Mouse (Mus musculus) CH12.LX (cell line): ENCODE results near the gene Phldb1. TPM values are rescaled to one million over a fixed set of nuclear protein-coding genes. Genes with fewer than 3 reads are reported as not detected.

Experiments used
- DNase-seq: peaks from one replicate; pipeline ENCODE4 v3.0.0-alpha.2; 2013; ENCODE audit errors: extremely low read depth
- H3K27ac ChIP-seq: 2 replicates; pipeline ENCODE4 v1.5.1; 2012; ENCODE audit warnings: low read depth, mild to moderate bottlenecking, control low read depth, moderate library complexity; ENCODE audit not compliant: insufficient read depth
- H3K27me3 ChIP-seq: replicated peaks from 2 replicates; pipeline ENCODE3; 2012; ENCODE audit warnings: inconsistent platforms
- H3K36me3 ChIP-seq, 2 experiments: replicated peaks in 1 of 2; 2 replicates each; pipeline versions ENCODE3 to v1.6.1; 2012; ENCODE audit warnings: inconsistent platforms in 1 of 2, low read length in 1 of 2, mild to moderate bottlenecking in 1 of 2, mixed read lengths in 1 of 2, moderate library complexity in 1 of 2; ENCODE audit not compliant: control insufficient read depth in 1 of 2, insufficient read depth in 1 of 2
- H3K4me1 ChIP-seq, 2 experiments: 2 replicates each; pipeline ENCODE4 v1.6.1; 2012; ENCODE audit warnings: inconsistent platforms in 1 of 2, moderate library complexity in 1 of 2; ENCODE audit not compliant: insufficient read depth in 2 of 2, control insufficient read depth in 1 of 2
- H3K4me2 ChIP-seq: 2 replicates; pipeline ENCODE4 v1.6.1; 2012; ENCODE audit warnings: low read depth, mild to moderate bottlenecking, control low read depth; ENCODE audit not compliant: poor library complexity, insufficient read depth, severe bottlenecking
- H3K4me3 ChIP-seq, 3 experiments: fragments of 150-350 bp in 1 of 3; sonication (generic) in 1 of 3; replicated peaks in 1 of 3; 2 replicates each; pipeline versions ENCODE3 to v1.5.1; 2011 to 2012; ENCODE audit warnings: low read depth in 2 of 3, low read length in 2 of 3, mild to moderate bottlenecking in 2 of 3, moderate library complexity in 2 of 3, control low read depth in 1 of 3, improper control_type of control experiment in 1 of 3, inconsistent platforms in 1 of 3, mixed read lengths in 1 of 3; ENCODE audit not compliant: poor library complexity in 1 of 3
- H3K79me2 ChIP-seq: replicated peaks from 2 replicates; pipeline ENCODE4 v1.6.1; 2012; ENCODE audit warnings: mild to moderate bottlenecking, moderate library complexity; ENCODE audit not compliant: control insufficient read depth, poor library complexity, insufficient read depth, severe bottlenecking; ENCODE audit errors: extremely low read depth
- H3K9ac ChIP-seq: 2 replicates; pipeline ENCODE4 v1.6.1; 2012; ENCODE audit warnings: low read depth, mild to moderate bottlenecking, control low read depth, moderate library complexity; ENCODE audit not compliant: insufficient read depth
- H3K9me3 ChIP-seq: replicated peaks from 2 replicates; pipeline ENCODE3; 2012; ENCODE audit warnings: low read length, inconsistent platforms, mixed read lengths
- CHD1 ChIP-seq: IDR thresholded peaks from 2 replicates; pipeline ENCODE4 v1.6.1; 2012; ENCODE audit warnings: low read depth, low read length, improper control_type of control experiment, inconsistent platforms
- CHD2 ChIP-seq: IDR thresholded peaks from 2 replicates; pipeline ENCODE4 v1.6.1; 2011; ENCODE audit warnings: low read length, improper control_type of control experiment
- E2F4 ChIP-seq: IDR thresholded peaks from 2 replicates; pipeline ENCODE4 v1.6.1; 2011; ENCODE audit warnings: low read depth, low read length, improper control_type of control experiment; ENCODE audit not compliant: insufficient replicate concordance
- ETS1 ChIP-seq: conservative IDR thresholded peaks from 2 replicates; pipeline ENCODE4 v1.6.1; 2012; ENCODE audit warnings: low read depth, mild to moderate bottlenecking, inconsistent platforms, low read length, improper control_type of control experiment, moderate library complexity
- IRF4 ChIP-seq: IDR thresholded peaks from 2 replicates; pipeline ENCODE4 v1.6.1; 2014; ENCODE audit warnings: low read depth, mild to moderate bottlenecking, inconsistent platforms, low read length, improper control_type of control experiment
- MAFK ChIP-seq: IDR thresholded peaks from 2 replicates; pipeline ENCODE4 v1.6.1; 2011; ENCODE audit warnings: low read length, improper control_type of control experiment; ENCODE audit not compliant: insufficient replicate concordance
- MAX ChIP-seq: IDR thresholded peaks from 2 replicates; pipeline ENCODE4 v1.6.1; 2011; ENCODE audit warnings: low read length, improper control_type of control experiment
- MAZ ChIP-seq: IDR thresholded peaks from 2 replicates; pipeline ENCODE4 v1.6.1; 2012; ENCODE audit warnings: low read depth, mild to moderate bottlenecking, inconsistent platforms, low read length, improper control_type of control experiment, moderate library complexity
- MXI1 ChIP-seq: IDR thresholded peaks from 2 replicates; pipeline ENCODE4 v1.6.1; 2011; ENCODE audit warnings: mild to moderate bottlenecking, low read depth, low read length, improper control_type of control experiment
- MYC ChIP-seq: IDR thresholded peaks from 2 replicates; pipeline ENCODE4 v1.6.1; 2011; ENCODE audit warnings: low read depth, mild to moderate bottlenecking, improper control_type of control experiment, low read length
- NELFE ChIP-seq: IDR thresholded peaks from 2 replicates; pipeline ENCODE4 v1.6.1; 2011; ENCODE audit warnings: low read depth, low read length, improper control_type of control experiment
- PAX5 ChIP-seq: IDR thresholded peaks from 2 replicates; pipeline ENCODE4 v1.6.1; 2012; ENCODE audit warnings: low read length, inconsistent platforms, mixed read lengths
- POLR2AphosphoS2 ChIP-seq: IDR thresholded peaks from 2 replicates; pipeline ENCODE4 v1.6.1; 2011; ENCODE audit warnings: low read depth, low read length, improper control_type of control experiment
- RAD21 ChIP-seq: IDR thresholded peaks from 2 replicates; pipeline ENCODE4 v1.6.1; 2011; ENCODE audit warnings: low read depth, mild to moderate bottlenecking, low read length, improper control_type of control experiment, moderate library complexity
- ZKSCAN1 ChIP-seq: IDR thresholded peaks from 2 replicates; pipeline ENCODE4 v1.6.1; 2012; ENCODE audit warnings: low read depth, inconsistent platforms, low read length, improper control_type of control experiment, borderline replicate concordance
- ZMIZ1 ChIP-seq: IDR thresholded peaks from 2 replicates; pipeline ENCODE4 v1.6.1; 2012; ENCODE audit warnings: low read depth, mild to moderate bottlenecking, inconsistent platforms, low read length, improper control_type of control experiment
- dilution Hi-C: fragments of 300-500 bp; cut with MboI; formaldehyde crosslinking; loops from 2 replicates; pipeline ENCODE4 v1.14.3; 2020; ENCODE audit warnings: low sequenced_read_pairs; ENCODE audit not compliant: extremely low pct_unique_long_range_greater_than_20kb, extremely low pct_ligation_motif_present
- in situ Hi-C: fragments of 300-500 bp; cut with MboI; formaldehyde crosslinking; loops from 3 replicates; pipeline ENCODE4 v1.14.3; 2019; ENCODE audit warnings: low sequenced_read_pairs, low pct_ligation_motif_present, low pct_unique_long_range_greater_than_20kb, mixed read lengths
- polyA plus RNA-seq: library from polyadenylated mRNA; unstranded; fragments of >175 nt; gene quantifications from 2 replicates; pipeline ENCODE4 v1.2.1, GENCODE M21; 2012; ENCODE audit warnings: low read depth; ENCODE audit not compliant: insufficient read length
- total RNA-seq, 2 experiments: library from RNA; depleted of rRNA; stranded (reverse); fragments of 300-350 nt in 1 of 2; fragments of >200 nt in 1 of 2; gene quantifications; 2 replicates each; pipeline ENCODE4 v1.2.3; 2012 to 2014

The Phldb1 gene
- total and polyA plus RNA-seq, 3 experiments, result 7.9 to 15.1 (median 14.6) TPM

DNA sequence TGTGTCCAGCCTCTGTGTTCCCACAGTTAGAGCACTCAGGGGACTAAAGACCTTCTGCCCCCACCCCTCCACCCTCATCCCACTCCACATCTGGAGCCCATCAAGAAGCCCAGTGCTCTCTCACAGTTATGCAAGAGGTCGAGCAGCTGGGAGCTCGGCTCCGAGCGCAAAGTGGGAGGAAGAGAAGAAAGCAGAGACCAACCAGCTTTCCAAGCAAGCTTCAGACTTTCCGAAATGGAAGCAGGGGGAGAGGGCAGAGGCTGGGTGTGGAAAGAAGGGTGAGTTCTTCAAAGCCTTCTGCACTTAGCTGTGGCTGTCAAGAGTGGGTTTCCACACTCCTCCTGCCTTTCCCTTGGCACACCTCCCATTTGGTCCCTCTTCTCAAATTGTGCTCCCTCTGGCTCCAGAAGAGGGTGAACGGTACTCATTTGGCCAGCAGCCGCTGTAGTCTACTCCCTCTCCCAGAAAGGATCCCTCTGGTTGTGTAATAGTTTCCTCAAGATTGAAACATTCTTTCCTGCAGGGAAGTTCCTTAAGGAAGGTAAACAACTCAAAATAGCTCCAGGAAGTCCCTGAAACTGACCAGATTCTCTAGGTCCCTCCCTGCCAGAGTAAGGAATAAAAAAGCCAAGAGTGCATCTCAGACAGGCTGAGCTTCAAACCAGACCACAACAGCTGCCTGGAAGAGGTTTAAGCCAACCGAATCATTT lies 2.4 kb upstream of the Phldb1 start:
- dilution Hi-C loops, result no loop called here
- in situ Hi-C loops, result no loop called here

GRCm38 (mm10) chr9:44736301-44736700 lies 1.3 kb upstream of the Phldb1 start:
- no peak overlapping the region for H3K4me3 ChIP-seq
- TF ChIP-seq RAD21, result no peak
- no peak for TF ChIP-seq ZMIZ1
- TF ChIP-seq, all 38 proteins: peak for 0
- Histone ChIP-seq H3K27ac (no peak overlapping the region), H3K4me2 (no peak overlapping the region), H3K79me2 (no peaks in the 10 kb centered on the region), H3K9ac (no peak overlapping the region), H3K27me3 (peaks cover 40% of the 10 kb centered on the region), H3K9me3 (peaks cover 3% of the 10 kb centered on the region), H3K36me3 (peaks cover 2 to 3% of the 10 kb centered on the region in 2 experiments), H3K4me1 (peaks cover 13 to 41% of the 10 kb centered on the region in 2 experiments)
- no peak for DNase-seq
- dilution Hi-C loops, result no loop called here
- in situ Hi-C loops, result no loop called here

More for the DNA sequence above, 2.4 kb upstream of the Phldb1 start:
- H3K27ac ChIP-seq, result no peak overlapping the region
- H3K9ac ChIP-seq, result no peak overlapping the region
- TF ChIP-seq RAD21 (no peak), MXI1 (no peak), IRF4 (no peak), ETS1 (no peak), CHD1 (no peak), E2F4 (no peak), PAX5 (no peak), MAZ (no peak), POLR2AphosphoS2 (no peak), MYC (no peak), MAX (no peak), CHD2 (no peak), MAFK (no peak), ZKSCAN1 (no peak), NELFE (no peak), ZMIZ1 (no peak)
- H3K4me2 ChIP-seq, result no peak overlapping the region
- H3K9me3 ChIP-seq, result peaks cover 3% of the 10 kb centered on the region
- H3K4me3 ChIP-seq, result no peak overlapping the region
- H3K4me1 ChIP-seq, result peaks cover 13 to 41% of the 10 kb centered on the region in 2 experiments
- H3K79me2 ChIP-seq, result no peaks in the 10 kb centered on the region
- peaks cover 40% of the 10 kb centered on the region for H3K27me3 ChIP-seq
- H3K36me3 ChIP-seq, result peaks cover 4 to 7% of the 10 kb centered on the region in 2 experiments
- DNase-seq, result no peak
